Mouse (Mus musculus): ENCODE data around the gene Tbc1d23. TPM values are rescaled to one million over a fixed set of nuclear protein-coding genes. Genes with fewer than 3 reads are reported as not detected.

Gene Tbc1d23
- polyA plus RNA-seq, 1 experiment from 2014 or later, result 17.5 TPM

DNA sequence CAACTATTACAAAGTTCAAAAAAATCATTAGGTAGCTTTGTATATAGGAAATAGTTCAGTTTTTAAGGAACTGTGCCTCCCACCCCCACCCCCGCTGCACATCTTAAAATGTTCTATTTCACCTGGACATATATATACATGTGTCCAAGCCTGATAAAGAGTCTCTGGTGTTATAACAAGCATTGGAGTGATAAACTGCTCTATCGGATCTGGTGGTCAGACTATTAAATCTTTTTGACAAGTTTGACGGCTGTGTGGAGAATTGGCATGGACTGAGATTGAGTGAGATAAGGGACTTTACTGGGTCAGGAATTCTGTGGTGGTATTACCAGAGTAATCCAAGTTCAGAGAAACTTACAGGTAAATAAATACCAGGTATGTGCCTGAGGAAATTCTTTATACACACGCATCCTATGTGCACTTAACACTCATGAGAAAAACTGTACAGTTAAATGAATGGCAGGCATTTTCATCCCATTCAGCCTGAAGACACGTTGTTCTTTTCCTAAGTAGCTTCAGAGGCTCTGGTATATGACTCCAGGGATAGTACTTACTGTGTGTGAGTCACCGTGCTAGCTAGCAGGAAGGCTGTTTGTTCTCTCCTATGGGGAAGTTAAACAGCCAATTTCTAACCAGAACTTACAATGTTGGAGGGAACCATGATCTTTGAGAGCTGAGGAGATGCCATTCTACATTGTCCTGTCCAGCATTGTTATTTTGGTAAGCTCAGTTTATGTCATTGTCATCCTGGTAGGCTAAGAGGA lies 108.4 kb downstream of the Tbc1d23 start:
- no peaks in the 10 kb centered on the region for H3K9me3 ChIP-seq (replicated peaks)
- 32% methylated on average over 6 of the region's 6 CpGs for WGBS
- peak overlapping the region; percentile 91 for H3K4me3 ChIP-seq
- H3K27ac ChIP-seq, result no peak overlapping the region
- peaks cover 25% of the 10 kb centered on the region for H3K4me1 ChIP-seq (replicated peaks)
- no peak for ATAC-seq (replicated peaks; ENCODE audit: insufficient number of reproducible peaks, insufficient read depth, low FRiP score, low read depth)
- peak overlapping the region; percentile 79 for H3K4me2 ChIP-seq
- no peaks in the 10 kb centered on the region for H3K36me3 ChIP-seq
- H3K27me3 ChIP-seq, result no peaks in the 10 kb centered on the region
- peak overlapping the region; percentile 92 for H3K9ac ChIP-seq

- Histone ChIP-seq H3K36me3 (no peaks in the 10 kb centered on the region), H3K4me3 (peak overlapping the region; percentile 91), H3K27ac (peak overlapping the region; percentile 97), H3K4me2 (peak overlapping the region; percentile 79), H3K9ac (peak overlapping the region; percentile 92), H3K9me3 (replicated peaks) (no peaks in the 10 kb centered on the region), H3K4me1 (replicated peaks) (peaks cover 21% of the 10 kb centered on the region), H3K27me3 (no peaks in the 10 kb centered on the region)
- WGBS, result 0% methylated on average over 59 of the region's 59 CpGs
- peak; percentile 47; the same call in 1 of the 2 replicates for ATAC-seq (replicated peaks; ENCODE audit: insufficient number of reproducible peaks, insufficient read depth, low FRiP score, low read depth)
These were observed 109.4 kb downstream of the Tbc1d23 start for GRCm38 (mm10) chr16:57121816-57122415.

- Histone ChIP-seq H3K9me3 (replicated peaks) (no peaks in the 10 kb centered on the region), H3K9ac (peak within 1 kb of the TSS; percentile 92), H3K27ac (peak within 1 kb of the TSS; percentile 97), H3K4me1 (replicated peaks) (peaks cover 20% of the 10 kb centered on the region), H3K4me2 (peak within 1 kb of the TSS; percentile 79), H3K27me3 (no peaks in the 10 kb centered on the region), H3K4me3 (peak within 1 kb of the TSS; percentile 91), H3K36me3 (no peaks in the 10 kb centered on the region)
- ATAC-seq (replicated peaks; ENCODE audit: insufficient number of reproducible peaks, insufficient read depth, low FRiP score, low read depth), result peak; percentile 98
- WGBS, result under 1% methylated on average over 37 of the region's 37 CpGs
These were observed 110.1 kb downstream of the Tbc1d23 start, which contains the start of gene Tomm70a for GRCm38 (mm10) chr16:57120913-57121815. Gene Tomm70a (plus strand): TSS chr16:57121703.

Other genes starting within 250 kb of the Tbc1d23 start
- gene Tmem45a2, start 160.1 kb downstream of the Tbc1d23 start, polyA plus RNA-seq (2015; fragmentation: Nextera tagmentation; extraction: Ambion mirVana), result 0.11 and 0.15 TPM in 2 replicates
- 36.4 and 38.5 TPM in 2 replicates for gene Tomm70a, start 109.8 kb downstream of the Tbc1d23 start, polyA plus RNA-seq (2015; fragmentation: Nextera tagmentation; extraction: Ambion mirVana)
- 45.8 and 49.5 TPM in 2 replicates for gene Nit2, start 64.2 kb downstream of the Tbc1d23 start, polyA plus RNA-seq (2015; fragmentation: Nextera tagmentation; extraction: Ambion mirVana)
- gene Tmem30c, start 61.4 kb upstream of the Tbc1d23 start, polyA plus RNA-seq (2015; fragmentation: Nextera tagmentation; extraction: Ambion mirVana), result not detected in 2 replicates
- gene Filip1l, start 121.6 kb upstream of the Tbc1d23 start, polyA plus RNA-seq (2015; fragmentation: Nextera tagmentation; extraction: Ambion mirVana), result 24.0 and 25.0 TPM in 2 replicates